Mouse (Mus musculus): ENCODE data around the gene Car12. TPM values are rescaled to one million over a fixed set of nuclear protein-coding genes. Genes with fewer than 3 reads are reported as not detected.

Gene Car12
- total and polyA plus RNA-seq, 2 experiments from 2014 or later: 0.32 to 6.6 TPM

DNA sequence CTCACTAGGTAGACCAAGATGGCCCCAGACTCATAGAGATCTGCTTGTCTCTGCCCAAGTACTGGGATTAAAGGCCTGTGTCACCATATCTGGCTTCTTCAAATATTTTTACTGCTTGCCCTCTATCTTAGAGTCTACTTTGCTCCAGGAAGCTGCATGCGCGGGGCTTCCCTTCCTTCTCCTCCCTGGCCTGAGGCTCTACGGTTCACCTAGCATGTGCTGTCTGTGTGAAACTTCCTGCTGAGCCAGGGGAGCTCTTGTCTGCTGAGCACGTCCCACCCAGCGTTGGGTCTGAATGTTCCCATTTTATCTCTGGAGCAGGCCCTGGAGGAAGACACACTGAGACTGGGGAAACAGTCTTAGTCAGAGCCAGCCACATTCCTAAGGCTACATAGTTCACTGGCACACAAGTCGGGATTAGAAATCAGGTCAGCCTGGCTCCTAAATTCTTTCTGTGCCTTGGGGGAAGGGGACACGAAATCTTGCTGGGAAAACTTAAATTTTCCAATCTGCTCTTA, 43.9 kb upstream of the Car12 start:
- Histone ChIP-seq H3K4me3 (ENCODE audit: low read depth, low read length) (no peak overlapping the region), H3K9ac (replicated peaks; ENCODE audit: low read length, poor library complexity, severe bottlenecking) (no peak overlapping the region), H3K27ac (ENCODE audit: low read depth, low read length) (no peak overlapping the region), H3K9me3 (ENCODE audit: low read length) (no peaks in the 10 kb centered on the region), H3K36me3 (ENCODE audit: insufficient read depth, low read length) (no peaks in the 10 kb centered on the region), H3K4me1 (ENCODE audit: insufficient read depth, low read length) (no peaks in the 10 kb centered on the region), H3K27me3 (ENCODE audit: insufficient read depth, low read length) (no peaks in the 10 kb centered on the region), H3K4me2 (ENCODE audit: low read depth, low read length, poor library complexity, severe bottlenecking) (no peak overlapping the region)
- no peak for ATAC-seq (ENCODE audit: low FRiP score)
- no peak for DNase-seq (ENCODE audit: low spot score)
- no peak for TF ChIP-seq CTCF (IDR thresholded peaks at IDR 0.05)
- 64% methylated on average over 7 of the region's 7 CpGs for WGBS

DNA sequence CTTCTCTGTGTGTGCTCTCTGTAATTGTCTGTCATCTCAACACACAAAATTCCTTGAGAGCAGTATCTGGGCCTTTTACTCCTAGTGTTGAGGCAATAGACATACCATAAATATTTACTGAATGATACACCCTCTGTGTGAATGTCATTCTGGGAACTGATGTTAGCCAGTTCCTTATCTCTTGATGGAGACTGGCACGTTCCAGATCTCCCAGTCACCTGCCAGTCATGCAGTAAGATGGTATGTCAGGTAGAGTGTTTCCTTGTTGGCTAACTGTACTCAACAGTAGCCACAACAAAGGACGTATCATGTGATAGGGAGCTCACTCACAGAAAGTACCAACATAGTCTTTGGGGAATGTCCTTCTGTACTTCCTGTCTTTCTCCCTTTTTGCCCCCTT, 39.7 kb upstream of the Car12 start:
- H3K27me3 ChIP-seq (ENCODE audit: insufficient read depth, low read length): no peaks in the 10 kb centered on the region
- ATAC-seq (ENCODE audit: low FRiP score) (no peak), DNase-seq (ENCODE audit: low spot score) (no peak)
- H3K4me2 ChIP-seq (ENCODE audit: low read depth, low read length, poor library complexity, severe bottlenecking): no peak overlapping the region
- WGBS: 78% methylated on average over 2 of the region's 2 CpGs
- H3K4me1 ChIP-seq (ENCODE audit: insufficient read depth, low read length): no peaks in the 10 kb centered on the region
- no peak overlapping the region for H3K9ac ChIP-seq (replicated peaks; ENCODE audit: low read length, poor library complexity, severe bottlenecking)
- no peak overlapping the region for H3K4me3 ChIP-seq (ENCODE audit: low read depth, low read length)
- H3K27ac ChIP-seq (ENCODE audit: low read depth, low read length): no peak overlapping the region
- TF ChIP-seq CTCF (IDR thresholded peaks at IDR 0.05): no peak
- no peaks in the 10 kb centered on the region for H3K36me3 ChIP-seq (ENCODE audit: insufficient read depth, low read length)
- no peaks in the 10 kb centered on the region for H3K9me3 ChIP-seq (ENCODE audit: low read length)

DNA sequence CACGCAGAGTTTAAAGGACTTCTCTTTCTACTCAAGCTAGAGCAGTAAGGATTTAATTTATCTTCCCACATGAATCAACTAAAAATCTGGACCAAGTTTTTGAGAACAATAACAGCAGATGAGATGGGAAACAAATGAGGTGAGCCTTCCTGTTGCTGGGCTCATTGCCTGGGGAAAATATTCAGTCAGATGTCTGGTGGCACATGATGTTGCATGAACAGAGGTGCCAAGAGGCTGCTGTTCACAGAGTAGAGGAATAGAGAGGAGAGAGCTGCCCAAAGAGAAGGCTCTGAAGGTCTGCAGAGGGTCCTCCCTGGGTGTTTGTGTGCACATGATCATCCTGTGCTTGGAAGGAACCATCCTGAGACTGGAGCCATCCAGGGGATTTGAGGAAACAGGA, 37.9 kb upstream of the Car12 start:
- no peak for TF ChIP-seq CTCF (IDR thresholded peaks at IDR 0.05)
- H3K9ac ChIP-seq (replicated peaks; ENCODE audit: low read length, poor library complexity, severe bottlenecking): no peak overlapping the region
- H3K9me3 ChIP-seq (ENCODE audit: low read length): no peaks in the 10 kb centered on the region
- H3K36me3 ChIP-seq (ENCODE audit: insufficient read depth, low read length): no peaks in the 10 kb centered on the region
- ATAC-seq (ENCODE audit: low FRiP score): no peak
- WGBS: 97% methylated on average over 1 of the region's 1 CpGs
- no peaks in the 10 kb centered on the region for H3K27me3 ChIP-seq (ENCODE audit: insufficient read depth, low read length)
- H3K4me3 ChIP-seq (ENCODE audit: low read depth, low read length): no peak overlapping the region
- no peaks in the 10 kb centered on the region for H3K4me1 ChIP-seq (ENCODE audit: insufficient read depth, low read length)
- no peak overlapping the region for H3K27ac ChIP-seq (ENCODE audit: low read depth, low read length)
- no peak for DNase-seq (ENCODE audit: low spot score)
- H3K4me2 ChIP-seq (ENCODE audit: low read depth, low read length, poor library complexity, severe bottlenecking): no peak overlapping the region

DNA sequence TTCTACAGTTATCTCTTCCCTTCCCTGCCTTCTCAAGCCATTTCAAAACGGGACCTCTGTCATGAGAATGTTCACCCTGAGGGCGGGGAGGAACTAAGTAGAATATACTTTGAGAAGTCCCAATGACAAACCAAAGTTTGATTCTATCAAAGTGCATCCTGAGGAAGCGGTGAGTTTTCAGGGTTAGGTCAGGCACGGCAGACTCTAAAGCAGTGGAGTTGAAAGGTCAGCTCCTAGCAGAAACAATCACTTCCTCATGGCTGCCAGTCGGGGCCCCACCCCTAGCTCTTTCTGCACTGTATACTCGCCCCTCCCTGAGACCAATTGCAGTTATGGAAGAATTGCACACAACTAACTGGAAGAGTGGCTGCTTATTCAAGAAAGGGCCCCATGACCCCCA, 33.4 kb upstream of the Car12 start:
- Histone ChIP-seq H3K4me1 (ENCODE audit: insufficient read depth, low read length) (no peaks in the 10 kb centered on the region), H3K9ac (replicated peaks; ENCODE audit: low read length, poor library complexity, severe bottlenecking) (no peak overlapping the region), H3K27me3 (ENCODE audit: insufficient read depth, low read length) (no peaks in the 10 kb centered on the region), H3K4me3 (ENCODE audit: low read depth, low read length) (no peak overlapping the region), H3K9me3 (ENCODE audit: low read length) (no peaks in the 10 kb centered on the region), H3K4me2 (ENCODE audit: low read depth, low read length, poor library complexity, severe bottlenecking) (no peak overlapping the region), H3K27ac (ENCODE audit: low read depth, low read length) (no peak overlapping the region), H3K36me3 (ENCODE audit: insufficient read depth, low read length) (no peaks in the 10 kb centered on the region)
- TF ChIP-seq CTCF (IDR thresholded peaks at IDR 0.05): no peak
- no peak for DNase-seq (ENCODE audit: low spot score)
- ATAC-seq (ENCODE audit: low FRiP score): no peak
- WGBS: 72% methylated on average over 6 of the region's 6 CpGs

DNA sequence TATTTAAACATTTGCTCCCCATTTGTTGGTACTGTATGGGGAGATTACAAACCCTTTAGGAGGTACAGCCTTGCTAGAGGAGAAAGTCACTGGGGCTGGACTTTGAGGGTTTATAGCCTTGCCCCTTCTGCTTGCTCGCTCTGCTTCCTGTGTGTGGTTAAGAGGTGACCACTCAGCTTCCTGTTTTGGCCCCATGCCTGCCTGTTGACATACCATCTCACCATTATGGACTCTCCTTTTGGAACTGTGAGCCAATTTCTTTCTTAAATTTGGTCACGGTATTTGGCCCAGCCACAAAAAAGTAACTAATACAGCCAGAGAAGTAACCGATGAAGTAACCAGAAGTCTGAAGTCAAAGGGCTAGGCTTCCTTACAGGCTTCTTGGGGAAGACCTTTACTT, 30.7 kb upstream of the Car12 start:
- TF ChIP-seq CTCF (IDR thresholded peaks at IDR 0.05): no peak
- no peak overlapping the region for H3K27ac ChIP-seq (ENCODE audit: low read depth, low read length)
- no peak for ATAC-seq (ENCODE audit: low FRiP score)
- H3K4me2 ChIP-seq (ENCODE audit: low read depth, low read length, poor library complexity, severe bottlenecking): no peak overlapping the region
- no peaks in the 10 kb centered on the region for H3K36me3 ChIP-seq (ENCODE audit: insufficient read depth, low read length)
- no peak overlapping the region for H3K9ac ChIP-seq (replicated peaks; ENCODE audit: low read length, poor library complexity, severe bottlenecking)
- no peaks in the 10 kb centered on the region for H3K4me1 ChIP-seq (ENCODE audit: insufficient read depth, low read length)
- H3K9me3 ChIP-seq (ENCODE audit: low read length): no peaks in the 10 kb centered on the region
- no peak for DNase-seq (ENCODE audit: low spot score)
- H3K27me3 ChIP-seq (ENCODE audit: insufficient read depth, low read length): no peaks in the 10 kb centered on the region
- 91% methylated on average over 3 of the region's 3 CpGs for WGBS
- H3K4me3 ChIP-seq (ENCODE audit: low read depth, low read length): no peak overlapping the region

DNA sequence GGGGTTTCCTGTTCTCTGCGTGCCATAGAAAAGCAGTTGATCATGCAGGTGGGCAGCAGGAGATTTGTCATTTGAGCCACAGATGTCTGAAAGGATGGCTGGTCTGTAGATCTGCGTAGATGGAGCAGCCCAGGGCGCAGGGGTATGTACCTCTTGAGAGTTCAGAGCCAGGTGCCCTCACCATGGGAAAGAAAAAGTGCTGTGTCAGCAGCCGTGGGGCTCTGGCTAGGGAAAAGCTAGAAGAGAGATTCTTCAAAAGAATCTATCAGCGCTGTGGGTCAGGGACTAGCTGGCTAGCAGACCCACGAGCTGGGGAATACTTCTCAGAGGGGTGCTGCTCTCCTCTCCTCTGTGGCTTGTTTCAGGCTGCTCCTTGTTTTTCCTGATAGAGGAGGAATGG, 27.8 kb upstream of the Car12 start:
- whole genome bisulfite sequencing: 75% methylated on average over 6 of the region's 6 CpGs
- no peak overlapping the region for H3K4me3 ChIP-seq (ENCODE audit: low read depth, low read length)
- ATAC-seq (ENCODE audit: low FRiP score): no peak

More for the DNA sequence above, 27.8 kb upstream of the Car12 start:
- Histone ChIP-seq H3K27ac (ENCODE audit: low read depth, low read length) (no peak overlapping the region), H3K27me3 (ENCODE audit: insufficient read depth, low read length) (no peaks in the 10 kb centered on the region), H3K9ac (replicated peaks; ENCODE audit: low read length, poor library complexity, severe bottlenecking) (no peak overlapping the region), H3K4me2 (ENCODE audit: low read depth, low read length, poor library complexity, severe bottlenecking) (no peak overlapping the region), H3K9me3 (ENCODE audit: low read length) (no peaks in the 10 kb centered on the region), H3K4me1 (ENCODE audit: insufficient read depth, low read length) (no peaks in the 10 kb centered on the region), H3K36me3 (ENCODE audit: insufficient read depth, low read length) (no peaks in the 10 kb centered on the region)
- TF ChIP-seq CTCF (IDR thresholded peaks at IDR 0.05): no peak
- no peak for DNase-seq (ENCODE audit: low spot score)

Measured in midbrain, postnatal 0 days (tissue).